Mouse (Mus musculus): ENCODE data around the gene Rad51b. TPM values are rescaled to one million over a fixed set of nuclear protein-coding genes. Genes with fewer than 3 reads are reported as not detected.
A peak's percentile ranks its signal among the peaks of the same experiment; 100 is the strongest.

Rad51b gene
- polyA plus RNA-seq, 1 experiment from 2014 or later: 10.0 TPM

GRCm38 (mm10) chr12:79588831-79589230, 291.7 kb downstream of the Rad51b start:
- Histone ChIP-seq H3K4me3 (ENCODE audit: low read depth, low read length) (no peak overlapping the region), H3K36me3 (ENCODE audit: control insufficient read depth, insufficient read depth, low read length) (no peaks in the 10 kb centered on the region), H3K9me3 (ENCODE audit: control insufficient read depth, low read length) (no peaks in the 10 kb centered on the region), H3K4me2 (ENCODE audit: low read length) (no peak overlapping the region), H3K9ac (ENCODE audit: low read length) (no peak overlapping the region), H3K4me1 (replicated peaks; ENCODE audit: control insufficient read depth, insufficient read depth, low read length) (no peaks in the 10 kb centered on the region), H3K27ac (ENCODE audit: low read depth) (no peak overlapping the region), H3K27me3 (replicated peaks; ENCODE audit: control insufficient read depth, insufficient read depth, low read length) (no peaks in the 10 kb centered on the region)
- ATAC-seq (replicated peaks; ENCODE audit: low FRiP score, low TSS enrichment, low read depth): no peak
- 97% methylated on average over 4 of the region's 4 CpGs for WGBS
- no peak for DNase-seq (ENCODE audit: low spot score)

- no peak for ATAC-seq (replicated peaks; ENCODE audit: low FRiP score, low TSS enrichment, low read depth)
- H3K9ac ChIP-seq (ENCODE audit: low read length): no peak overlapping the region
- H3K9me3 ChIP-seq (ENCODE audit: control insufficient read depth, low read length): no peaks in the 10 kb centered on the region
- no peak overlapping the region for H3K4me3 ChIP-seq (ENCODE audit: low read depth, low read length)
- H3K27ac ChIP-seq (ENCODE audit: low read depth): no peak overlapping the region
- no peaks in the 10 kb centered on the region for H3K4me1 ChIP-seq (replicated peaks; ENCODE audit: control insufficient read depth, insufficient read depth, low read length)
- H3K4me2 ChIP-seq (ENCODE audit: low read length): no peak overlapping the region
- DNase-seq (ENCODE audit: low spot score): no peak
- WGBS: 73% methylated on average over 4 of the region's 4 CpGs
- H3K36me3 ChIP-seq (ENCODE audit: control insufficient read depth, insufficient read depth, low read length): no peaks in the 10 kb centered on the region
- no peaks in the 10 kb centered on the region for H3K27me3 ChIP-seq (replicated peaks; ENCODE audit: control insufficient read depth, insufficient read depth, low read length)
These were observed 295.1 kb downstream of the Rad51b start for GRCm38 (mm10) chr12:79592206-79592605.

GRCm38 (mm10) chr12:79596842-79597241, 299.8 kb downstream of the Rad51b start:
- Histone ChIP-seq H3K4me1 (replicated peaks; ENCODE audit: control insufficient read depth, insufficient read depth, low read length) (peaks cover 23% of the 10 kb centered on the region), H3K9ac (ENCODE audit: low read length) (no peak overlapping the region), H3K9me3 (ENCODE audit: control insufficient read depth, low read length) (no peaks in the 10 kb centered on the region), H3K27ac (ENCODE audit: low read depth) (no peak overlapping the region), H3K36me3 (ENCODE audit: control insufficient read depth, insufficient read depth, low read length) (no peaks in the 10 kb centered on the region), H3K4me3 (ENCODE audit: low read depth, low read length) (no peak overlapping the region), H3K27me3 (replicated peaks; ENCODE audit: control insufficient read depth, insufficient read depth, low read length) (no peaks in the 10 kb centered on the region), H3K4me2 (ENCODE audit: low read length) (no peak overlapping the region)
- ATAC-seq (replicated peaks; ENCODE audit: low FRiP score, low TSS enrichment, low read depth): no peak
- no peak for DNase-seq (ENCODE audit: low spot score)

GRCm38 (mm10) chr12:79597351-79597750, 300.3 kb downstream of the Rad51b start:
- H3K4me1 ChIP-seq (replicated peaks; ENCODE audit: control insufficient read depth, insufficient read depth, low read length): peaks cover 27% of the 10 kb centered on the region
- H3K36me3 ChIP-seq (ENCODE audit: control insufficient read depth, insufficient read depth, low read length): no peaks in the 10 kb centered on the region
- no peak overlapping the region for H3K4me3 ChIP-seq (ENCODE audit: low read depth, low read length)
- WGBS: 98% methylated on average over 2 of the region's 2 CpGs
- ATAC-seq (replicated peaks; ENCODE audit: low FRiP score, low TSS enrichment, low read depth) (no peak), DNase-seq (ENCODE audit: low spot score) (no peak)
- H3K9ac ChIP-seq (ENCODE audit: low read length): no peak overlapping the region
- H3K27ac ChIP-seq (ENCODE audit: low read depth): no peak overlapping the region; the same call in 1 of the 2 replicates
- no peaks in the 10 kb centered on the region for H3K27me3 ChIP-seq (replicated peaks; ENCODE audit: control insufficient read depth, insufficient read depth, low read length)
- H3K4me2 ChIP-seq (ENCODE audit: low read length): no peak overlapping the region
- H3K9me3 ChIP-seq (ENCODE audit: control insufficient read depth, low read length): no peaks in the 10 kb centered on the region

GRCm38 (mm10) chr12:79597786-79598185, 300.7 kb downstream of the Rad51b start:
- ATAC-seq (replicated peaks; ENCODE audit: low FRiP score, low TSS enrichment, low read depth) (no peak), DNase-seq (ENCODE audit: low spot score) (no peak)
- H3K36me3 ChIP-seq (ENCODE audit: control insufficient read depth, insufficient read depth, low read length): no peaks in the 10 kb centered on the region
- no peaks in the 10 kb centered on the region for H3K27me3 ChIP-seq (replicated peaks; ENCODE audit: control insufficient read depth, insufficient read depth, low read length)
- H3K4me2 ChIP-seq (ENCODE audit: low read length): no peak overlapping the region
- H3K9ac ChIP-seq (ENCODE audit: low read length): no peak overlapping the region
- WGBS: 78% methylated on average over 2 of the region's 2 CpGs
- no peak overlapping the region; the same call in 1 of the 2 replicates for H3K27ac ChIP-seq (ENCODE audit: low read depth)
- H3K4me1 ChIP-seq (replicated peaks; ENCODE audit: control insufficient read depth, insufficient read depth, low read length): peaks cover 30% of the 10 kb centered on the region
- no peak overlapping the region for H3K4me3 ChIP-seq (ENCODE audit: low read depth, low read length)
- H3K9me3 ChIP-seq (ENCODE audit: control insufficient read depth, low read length): no peaks in the 10 kb centered on the region

- ATAC-seq (replicated peaks; ENCODE audit: low FRiP score, low TSS enrichment, low read depth): no peak
- Histone ChIP-seq H3K4me1 (replicated peaks; ENCODE audit: control insufficient read depth, insufficient read depth, low read length) (peaks cover 31% of the 10 kb centered on the region), H3K36me3 (ENCODE audit: control insufficient read depth, insufficient read depth, low read length) (no peaks in the 10 kb centered on the region), H3K4me3 (ENCODE audit: low read depth, low read length) (no peak overlapping the region), H3K4me2 (ENCODE audit: low read length) (no peak overlapping the region), H3K9ac (ENCODE audit: low read length) (no peak overlapping the region), H3K27me3 (replicated peaks; ENCODE audit: control insufficient read depth, insufficient read depth, low read length) (no peaks in the 10 kb centered on the region), H3K27ac (ENCODE audit: low read depth) (no peak overlapping the region; the same call in 1 of the 2 replicates), H3K9me3 (ENCODE audit: control insufficient read depth, low read length) (no peaks in the 10 kb centered on the region)
- no peak for DNase-seq (ENCODE audit: low spot score)
- WGBS: 16% methylated on average over 4 of the region's 4 CpGs
These were observed 301.4 kb downstream of the Rad51b start for GRCm38 (mm10) chr12:79598496-79598895.

GRCm38 (mm10) chr12:79598901-79599300, 301.8 kb downstream of the Rad51b start:
- Histone ChIP-seq H3K4me1 (replicated peaks; ENCODE audit: control insufficient read depth, insufficient read depth, low read length) (peaks cover 31% of the 10 kb centered on the region), H3K27ac (ENCODE audit: low read depth) (peak overlapping the region; percentile 59; the same call in 1 of the 2 replicates), H3K36me3 (ENCODE audit: control insufficient read depth, insufficient read depth, low read length) (no peaks in the 10 kb centered on the region), H3K9ac (ENCODE audit: low read length) (no peak overlapping the region), H3K9me3 (ENCODE audit: control insufficient read depth, low read length) (no peaks in the 10 kb centered on the region), H3K27me3 (replicated peaks; ENCODE audit: control insufficient read depth, insufficient read depth, low read length) (no peaks in the 10 kb centered on the region), H3K4me3 (ENCODE audit: low read depth, low read length) (no peak overlapping the region), H3K4me2 (ENCODE audit: low read length) (no peak overlapping the region)
- DNase-seq (ENCODE audit: low spot score): no peak
- WGBS: 23% methylated on average over 2 of the region's 2 CpGs
- no peak for ATAC-seq (replicated peaks; ENCODE audit: low FRiP score, low TSS enrichment, low read depth)

- Histone ChIP-seq H3K9ac (ENCODE audit: low read length) (no peak overlapping the region), H3K27ac (ENCODE audit: low read depth) (peak overlapping the region; percentile 65), H3K4me1 (replicated peaks; ENCODE audit: control insufficient read depth, insufficient read depth, low read length) (peaks cover 31% of the 10 kb centered on the region), H3K9me3 (ENCODE audit: control insufficient read depth, low read length) (no peaks in the 10 kb centered on the region), H3K36me3 (ENCODE audit: control insufficient read depth, insufficient read depth, low read length) (no peaks in the 10 kb centered on the region), H3K27me3 (replicated peaks; ENCODE audit: control insufficient read depth, insufficient read depth, low read length) (no peaks in the 10 kb centered on the region), H3K4me3 (ENCODE audit: low read depth, low read length) (no peak overlapping the region), H3K4me2 (ENCODE audit: low read length) (no peak overlapping the region)
- WGBS: 30% methylated on average over 11 of the region's 11 CpGs
- no peak for DNase-seq (ENCODE audit: low spot score)
- peak; percentile 55; the same call in 1 of the 2 replicates for ATAC-seq (replicated peaks; ENCODE audit: low FRiP score, low TSS enrichment, low read depth)
These were observed 303.2 kb downstream of the Rad51b start for GRCm38 (mm10) chr12:79600149-79600769.

- WGBS: 66% methylated on average over 3 of the region's 3 CpGs
These were observed 305.6 kb downstream of the Rad51b start for GRCm38 (mm10) chr12:79602641-79603040.

More at GRCm38 (mm10) chr12:79602641-79603040, 305.6 kb downstream of the Rad51b start:
- no peak overlapping the region for H3K9ac ChIP-seq (ENCODE audit: low read length)
- no peak overlapping the region for H3K4me2 ChIP-seq (ENCODE audit: low read length)
- ATAC-seq (replicated peaks; ENCODE audit: low FRiP score, low TSS enrichment, low read depth) (no peak), DNase-seq (ENCODE audit: low spot score) (no peak)
- H3K36me3 ChIP-seq (ENCODE audit: control insufficient read depth, insufficient read depth, low read length): no peaks in the 10 kb centered on the region
- H3K27me3 ChIP-seq (replicated peaks; ENCODE audit: control insufficient read depth, insufficient read depth, low read length): no peaks in the 10 kb centered on the region
- H3K4me1 ChIP-seq (replicated peaks; ENCODE audit: control insufficient read depth, insufficient read depth, low read length): peaks cover 31% of the 10 kb centered on the region
- no peaks in the 10 kb centered on the region for H3K9me3 ChIP-seq (ENCODE audit: control insufficient read depth, low read length)
- H3K27ac ChIP-seq (ENCODE audit: low read depth): no peak overlapping the region
- H3K4me3 ChIP-seq (ENCODE audit: low read depth, low read length): no peak overlapping the region
